Mouse (Mus musculus): ENCODE measurements at regions not wholly inside any gene's neighbourhood (a gene's known extent, or its start where the extent isn't known, plus 50 kb on each side); places are given as distances from the start of the nearest gene placed in this dataset.

- TF ChIP-seq EP300 (IDR thresholded peaks at IDR 0.05; ENCODE audit: low read depth) = no peak
- no peak for TF ChIP-seq CTCF (IDR thresholded peaks at IDR 0.05; ENCODE audit: low read depth)
Measured at GRCm38 (mm10) chr5:91807070-91808065, 155.5 kb downstream of the Rchy1 start.
